Mouse (Mus musculus) kidney, embryonic 15.5 days (tissue): ENCODE measurements around the gene Vwa1. TPM values are rescaled to one million over a fixed set of nuclear protein-coding genes. Genes with fewer than 3 reads are reported as not detected.

Source experiments
- ATAC-seq: fragments of 200-750 bp; cut with Nextera tagmentation; replicated peaks from 2 replicates; pipeline ENCODE4 v1.8.0; 2017; ENCODE audit warnings: moderate TSS enrichment; ENCODE audit not compliant: low FRiP score
- H3K27ac ChIP-seq: fragments of 300-500 bp; sonication (generic); 2 replicates; pipeline ENCODE4 v1.5.1; 2015; ENCODE audit warnings: mild to moderate bottlenecking, inconsistent platforms
- H3K27me3 ChIP-seq: fragments of 300-500 bp; sonication (generic); 2 replicates; pipeline ENCODE4 v1.6.1; 2015; ENCODE audit warnings: inconsistent platforms
- H3K36me3 ChIP-seq: fragments of 300-500 bp; sonication (generic); 2 replicates; pipeline ENCODE4 v1.6.1; 2015; ENCODE audit warnings: inconsistent platforms
- H3K4me1 ChIP-seq: fragments of 300-500 bp; sonication (generic); 2 replicates; pipeline ENCODE4 v1.6.1; 2015; ENCODE audit warnings: inconsistent platforms
- H3K4me2 ChIP-seq: fragments of 300-500 bp; sonication (generic); 2 replicates; pipeline ENCODE4 v1.6.1; 2015; ENCODE audit warnings: moderate library complexity, mild to moderate bottlenecking, inconsistent platforms
- H3K4me3 ChIP-seq: fragments of 300-500 bp; sonication (generic); replicated peaks from 2 replicates; pipeline ENCODE4 v1.5.1; 2015; ENCODE audit warnings: mild to moderate bottlenecking, inconsistent platforms
- H3K9ac ChIP-seq: fragments of 300-500 bp; sonication (generic); 2 replicates; pipeline ENCODE4 v1.6.1; 2015; ENCODE audit warnings: mild to moderate bottlenecking, inconsistent platforms
- H3K9me3 ChIP-seq: fragments of 300-500 bp; sonication (generic); replicated peaks from 2 replicates; pipeline ENCODE4 v1.6.1; 2016; ENCODE audit warnings: inconsistent platforms
- WGBS: fragments of 180-500 bp; shearing (Covaris S2); methylation state at CpG from one replicate; pipeline ENCODE4 v1.1.7; 2015; ENCODE audit warnings: mixed read lengths; 5-methylcytosine and 5-hydroxymethylcytosine counted together
- polyA plus RNA-seq: library from polyadenylated mRNA; unstranded; fragments of >200 nt; fragmentation: Nextera tagmentation; extraction: Ambion mirVana; gene quantifications from 2 replicates; pipeline ENCODE4 v1.2.1, GENCODE M21; 2015

Vwa1 gene
- polyA plus RNA-seq, result 5.6 and 7.7 TPM in 2 replicates

DNA sequence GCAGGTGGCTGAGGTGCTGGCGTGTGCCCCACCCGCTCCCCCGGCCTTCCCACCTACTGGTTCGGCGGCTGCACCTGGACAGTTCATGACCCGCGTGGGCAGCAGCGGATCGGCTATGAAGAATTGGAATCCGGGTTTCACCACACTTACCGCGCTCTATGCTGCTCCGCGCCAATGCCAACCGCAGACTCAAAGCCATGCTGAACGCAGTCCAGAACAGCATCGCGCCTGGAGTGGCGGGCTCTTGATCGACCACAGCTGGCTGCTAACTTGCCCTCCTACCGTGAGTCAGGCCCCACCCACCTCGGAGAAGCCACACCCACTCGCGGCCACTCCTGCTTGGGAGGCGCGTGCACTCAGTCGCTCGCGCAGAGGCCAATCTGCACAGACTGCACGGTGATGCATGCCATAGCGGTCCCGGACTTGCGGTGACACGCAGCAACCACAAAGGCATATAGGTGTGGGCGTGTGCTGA, at the start of gene Vwa1:
Gene Vwa1, minus strand, starts transcription at position 419 of the 475 bp plus-strand sequence.
- Histone ChIP-seq H3K4me1 (peaks cover 59% of the 10 kb centered on the region), H3K9me3 (no peaks in the 10 kb centered on the region), H3K27me3 (peaks cover 35% of the 10 kb centered on the region), H3K9ac (peak within 1 kb of the TSS; percentile 40), H3K36me3 (no peaks in the 10 kb centered on the region), H3K4me2 (peak within 1 kb of the TSS; percentile 84), H3K27ac (peak within 1 kb of the TSS; percentile 27; the same call in 1 of the 2 replicates), H3K4me3 (peak within 1 kb of the TSS; percentile 43)
- ATAC-seq, result peak; percentile 75
- WGBS, result 1% methylated on average over 35 of the region's 35 CpGs

GRCm38 (mm10) chr4:155823443-155823842, 48.9 kb upstream of the Vwa1 start:
- Histone ChIP-seq H3K4me3 (no peak overlapping the region), H3K9me3 (no peaks in the 10 kb centered on the region), H3K27ac (no peak overlapping the region), H3K4me2 (no peak overlapping the region), H3K4me1 (no peaks in the 10 kb centered on the region), H3K36me3 (peaks cover 92% of the 10 kb centered on the region), H3K9ac (no peak overlapping the region), H3K27me3 (no peaks in the 10 kb centered on the region)
- no peak for ATAC-seq
- 95% methylated on average over 16 of the region's 16 CpGs for WGBS

DNA sequence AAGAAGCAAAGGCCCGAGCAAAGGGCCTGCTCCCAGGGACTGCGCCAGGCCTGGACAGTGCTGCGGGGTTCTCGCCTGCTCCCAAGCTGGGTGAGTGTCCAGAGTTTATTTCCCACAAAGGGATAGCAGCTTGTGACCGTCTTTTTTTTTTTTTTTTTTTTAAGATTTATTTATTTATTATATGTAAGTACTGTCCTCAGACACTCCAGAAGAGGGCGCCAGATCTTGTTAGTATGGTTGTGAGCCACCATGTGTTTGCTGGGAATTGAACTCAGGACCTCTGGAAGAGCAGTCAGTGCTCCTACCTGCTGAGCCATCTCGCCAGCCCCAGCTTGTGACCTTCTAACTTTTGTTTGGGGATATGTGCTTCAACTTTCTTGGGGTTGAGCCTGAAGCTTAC, 46.5 kb upstream of the Vwa1 start:
- peaks cover 96% of the 10 kb centered on the region for H3K36me3 ChIP-seq
- no peak overlapping the region for H3K27ac ChIP-seq
- H3K4me3 ChIP-seq, result no peak overlapping the region
- H3K4me1 ChIP-seq, result no peaks in the 10 kb centered on the region
- ATAC-seq, result no peak
- WGBS, result 84% methylated on average over 7 of the region's 7 CpGs
- H3K27me3 ChIP-seq, result no peaks in the 10 kb centered on the region
- no peaks in the 10 kb centered on the region for H3K9me3 ChIP-seq
- H3K4me2 ChIP-seq, result no peak overlapping the region
- H3K9ac ChIP-seq, result no peak overlapping the region

DNA sequence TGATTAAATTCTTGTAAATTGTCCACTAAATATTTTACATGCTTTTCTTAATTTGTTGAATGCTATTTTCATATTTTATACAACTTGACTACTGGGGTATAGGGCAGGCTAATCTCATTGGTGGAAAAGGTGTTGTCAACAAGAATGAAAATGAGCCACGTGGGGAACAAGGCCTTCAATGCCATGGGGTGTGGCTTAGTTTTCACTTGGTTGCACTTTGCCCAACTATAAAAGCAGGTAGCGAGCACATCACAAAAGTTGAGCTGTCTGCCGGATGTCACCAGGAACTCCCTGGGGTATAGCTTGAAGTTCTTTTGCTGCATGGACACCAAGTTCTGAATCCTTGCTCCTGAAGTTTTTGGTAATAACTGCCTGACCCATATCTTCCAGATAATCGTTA, 43.0 kb upstream of the Vwa1 start:
- Histone ChIP-seq H3K9ac (no peak overlapping the region), H3K36me3 (peaks cover 88% of the 10 kb centered on the region), H3K4me1 (peaks cover 13% of the 10 kb centered on the region), H3K4me3 (no peak overlapping the region), H3K9me3 (no peaks in the 10 kb centered on the region), H3K4me2 (no peak overlapping the region), H3K27ac (no peak overlapping the region), H3K27me3 (no peaks in the 10 kb centered on the region)
- 88% methylated on average over 4 of the region's 4 CpGs for WGBS
- ATAC-seq, result no peak

GRCm38 (mm10) chr4:155812665-155813181, 38.2 kb upstream of the Vwa1 start:
- ATAC-seq, result peak; percentile 48
- WGBS, result under 1% methylated on average over 49 of the region's 49 CpGs
- H3K27ac ChIP-seq, result peak overlapping the region; percentile 95
- peak overlapping the region; percentile 99 for H3K9ac ChIP-seq
- H3K4me2 ChIP-seq, result peak overlapping the region; percentile 77
- H3K27me3 ChIP-seq, result no peaks in the 10 kb centered on the region
- peaks cover 22% of the 10 kb centered on the region for H3K4me1 ChIP-seq
- H3K4me3 ChIP-seq, result peak overlapping the region; percentile 98
- no peaks in the 10 kb centered on the region for H3K9me3 ChIP-seq
- peaks cover 77% of the 10 kb centered on the region for H3K36me3 ChIP-seq

DNA sequence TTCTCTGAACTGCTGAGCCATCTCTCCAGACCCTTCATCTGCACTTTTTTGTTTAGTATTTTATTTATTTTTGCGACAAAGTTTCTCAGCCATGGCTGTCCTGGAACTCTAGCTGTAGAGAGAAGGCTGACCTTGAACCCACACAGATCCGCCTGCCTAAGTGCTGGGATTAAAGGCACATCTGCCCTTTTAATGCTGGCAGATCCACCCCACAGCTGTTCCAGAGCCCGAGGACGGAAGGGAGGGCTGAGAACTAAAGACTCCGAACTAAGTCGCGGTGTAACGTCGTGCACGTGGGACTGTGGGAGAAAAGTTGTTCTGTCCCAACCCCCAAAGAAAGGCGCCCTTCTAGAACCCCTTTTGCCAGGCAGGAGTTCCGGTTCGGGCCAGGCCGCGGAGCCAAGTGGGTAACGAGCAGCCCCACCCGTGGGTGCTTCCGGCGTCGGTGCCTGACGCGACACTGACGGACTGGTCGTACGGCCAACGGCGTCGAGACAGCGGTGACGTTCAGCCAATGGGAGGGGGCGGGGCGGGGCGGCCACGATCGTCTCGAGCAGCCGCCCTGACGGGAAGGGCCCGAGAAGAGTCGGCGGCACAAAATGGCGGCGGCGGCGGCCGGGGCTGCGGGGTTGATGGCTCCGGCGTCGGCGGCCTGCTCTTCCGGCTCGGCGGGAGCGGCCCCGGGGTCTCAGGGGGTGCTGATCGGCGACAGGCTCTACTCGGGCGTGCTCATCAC, 37.6 kb upstream of the Vwa1 start, which contains the start of gene Ccnl2:
Gene Ccnl2, plus strand, starts transcription at position 561 of the 736 bp plus-strand sequence.
- ATAC-seq, result peak; percentile 100
- Histone ChIP-seq H3K4me2 (peak within 1 kb of the TSS; percentile 77), H3K36me3 (peaks cover 77% of the 10 kb centered on the region), H3K4me3 (peak within 1 kb of the TSS; percentile 98), H3K27me3 (no peaks in the 10 kb centered on the region), H3K4me1 (peaks cover 22% of the 10 kb centered on the region), H3K9me3 (no peaks in the 10 kb centered on the region), H3K9ac (peak within 1 kb of the TSS; percentile 99), H3K27ac (peak within 1 kb of the TSS; percentile 95)
- WGBS, result under 1% methylated on average over 60 of the region's 60 CpGs

DNA sequence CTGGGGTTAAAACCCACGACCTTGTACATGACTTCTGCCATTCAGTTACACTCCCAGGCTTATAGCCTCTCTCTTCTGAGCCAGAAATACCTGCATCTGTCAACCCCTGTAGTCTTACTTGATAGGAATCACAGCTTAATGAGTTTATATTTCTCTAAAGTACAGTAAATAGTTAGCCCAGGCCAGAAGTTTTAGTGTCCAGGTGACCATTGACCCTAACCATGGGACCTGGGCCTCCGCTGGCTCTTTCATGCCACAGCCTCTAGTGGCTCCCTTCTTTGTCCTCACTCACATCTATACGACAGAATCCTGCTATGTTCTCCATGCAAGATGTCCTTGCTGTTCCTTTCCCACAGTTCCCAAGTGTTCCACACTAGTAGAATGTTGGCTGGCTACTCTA, 33.3 kb upstream of the Vwa1 start:
- Histone ChIP-seq H3K27me3 (no peaks in the 10 kb centered on the region), H3K27ac (no peak overlapping the region), H3K4me2 (no peak overlapping the region), H3K36me3 (peaks cover 63% of the 10 kb centered on the region), H3K9ac (no peak overlapping the region), H3K4me3 (no peak overlapping the region), H3K9me3 (no peaks in the 10 kb centered on the region), H3K4me1 (peaks cover 27% of the 10 kb centered on the region)
- ATAC-seq, result no peak
- WGBS, result 90% methylated on average over 3 of the region's 3 CpGs

GRCm38 (mm10) chr4:155803340-155804041, 29.0 kb upstream of the Vwa1 start:
- H3K36me3 ChIP-seq, result peaks cover 34% of the 10 kb centered on the region
- ATAC-seq, result peak; percentile 98
- H3K9me3 ChIP-seq, result no peaks in the 10 kb centered on the region
- peak overlapping the region; percentile 79 for H3K27ac ChIP-seq
- peak overlapping the region; percentile 89 for H3K9ac ChIP-seq
- peak overlapping the region; percentile 74 for H3K4me2 ChIP-seq
- H3K4me1 ChIP-seq, result peaks cover 21% of the 10 kb centered on the region
- H3K4me3 ChIP-seq, result peak overlapping the region; percentile 83
- no peaks in the 10 kb centered on the region for H3K27me3 ChIP-seq
- under 1% methylated on average over 53 of the region's 58 CpGs for WGBS

DNA sequence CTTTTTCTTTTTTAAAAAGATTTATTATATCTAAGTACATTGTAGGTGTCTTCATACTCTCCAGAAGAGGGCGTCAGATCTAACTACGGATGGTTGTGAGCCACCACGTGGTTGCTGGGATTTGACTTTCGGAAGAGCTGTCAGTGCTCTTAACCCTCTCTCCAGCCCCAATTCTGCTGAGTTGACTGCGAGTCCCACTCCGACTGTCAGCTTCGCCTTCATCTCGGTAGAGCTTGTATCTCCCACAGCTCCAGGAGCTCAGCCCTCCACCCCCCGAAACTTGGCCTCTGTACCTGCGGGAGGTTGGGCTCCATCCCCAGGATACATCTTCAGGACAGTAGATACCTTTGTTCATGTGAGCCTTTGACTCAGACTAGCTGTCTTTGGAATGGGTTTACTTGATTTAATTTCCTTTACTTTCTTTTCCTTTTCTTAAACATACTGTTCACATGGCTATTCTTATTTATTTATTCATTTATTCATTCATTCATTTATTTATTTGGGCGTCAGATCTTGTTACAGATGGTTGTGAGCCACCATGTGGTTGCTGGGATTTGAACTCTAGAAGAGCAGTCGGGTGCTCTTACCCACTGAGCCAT, 28.3 kb upstream of the Vwa1 start, which contains the start of gene Mrpl20:
Gene Mrpl20, plus strand, starts transcription at position 138 of the 599 bp plus-strand sequence.
- peak; percentile 26 for ATAC-seq
- Histone ChIP-seq H3K27me3 (no peaks in the 10 kb centered on the region), H3K4me1 (peaks cover 21% of the 10 kb centered on the region), H3K27ac (peak within 1 kb of the TSS; percentile 79), H3K9me3 (no peaks in the 10 kb centered on the region), H3K4me3 (peak within 1 kb of the TSS; percentile 83), H3K9ac (peak within 1 kb of the TSS; percentile 89), H3K4me2 (peak within 1 kb of the TSS; percentile 74), H3K36me3 (peaks cover 28% of the 10 kb centered on the region)
- 8% methylated on average over 12 of the region's 12 CpGs for WGBS

- Histone ChIP-seq H3K27ac (no peak overlapping the region), H3K9ac (no peak overlapping the region), H3K4me3 (no peak overlapping the region), H3K4me2 (no peak overlapping the region), H3K9me3 (no peaks in the 10 kb centered on the region), H3K36me3 (peaks cover 20% of the 10 kb centered on the region), H3K4me1 (peaks cover 21% of the 10 kb centered on the region), H3K27me3 (no peaks in the 10 kb centered on the region)
- 100% methylated on average over 1 of the region's 1 CpGs for WGBS
- no peak for ATAC-seq
Observed at GRCm38 (mm10) chr4:155802075-155802474, 27.6 kb upstream of the Vwa1 start.

GRCm38 (mm10) chr4:155793730-155794129, 19.2 kb upstream of the Vwa1 start:
- WGBS, result 40% methylated on average over 2 of the region's 2 CpGs
- no peak overlapping the region for H3K27ac ChIP-seq
- H3K9ac ChIP-seq, result no peak overlapping the region
- H3K4me1 ChIP-seq, result peaks cover 21% of the 10 kb centered on the region
- no peak overlapping the region for H3K4me2 ChIP-seq
- no peak overlapping the region for H3K4me3 ChIP-seq
- ATAC-seq, result no peak
- no peaks in the 10 kb centered on the region for H3K36me3 ChIP-seq
- H3K9me3 ChIP-seq, result no peaks in the 10 kb centered on the region
- H3K27me3 ChIP-seq, result peaks cover 4% of the 10 kb centered on the region; the same call in 1 of the 2 replicates
